Mouse (Mus musculus): ENCODE results near the gene Ina.

The Ina gene

GRCm38 (mm10) chr19:47013340-47014158, 949 bp upstream of the Ina start:
- in situ Hi-C loops (cut with MboI, MseI): no loop called here

DNA sequence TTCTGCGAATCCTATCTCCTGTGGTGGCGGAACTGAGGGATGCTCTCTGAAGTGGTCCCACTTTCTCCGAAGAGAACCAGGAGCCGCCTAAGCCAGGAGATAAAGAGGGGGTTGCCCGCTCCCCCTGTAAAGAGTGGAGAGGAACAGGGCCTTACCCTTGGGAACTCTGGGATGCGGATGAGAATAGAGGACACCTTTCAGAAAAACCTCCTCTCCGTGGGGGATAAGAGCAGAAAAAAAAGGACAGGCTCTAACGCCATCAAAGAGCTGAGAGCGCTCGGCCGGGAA, 395 bp upstream of the Ina start:
- in situ Hi-C loops (cut with MboI, MseI): no loop called here

DNA sequence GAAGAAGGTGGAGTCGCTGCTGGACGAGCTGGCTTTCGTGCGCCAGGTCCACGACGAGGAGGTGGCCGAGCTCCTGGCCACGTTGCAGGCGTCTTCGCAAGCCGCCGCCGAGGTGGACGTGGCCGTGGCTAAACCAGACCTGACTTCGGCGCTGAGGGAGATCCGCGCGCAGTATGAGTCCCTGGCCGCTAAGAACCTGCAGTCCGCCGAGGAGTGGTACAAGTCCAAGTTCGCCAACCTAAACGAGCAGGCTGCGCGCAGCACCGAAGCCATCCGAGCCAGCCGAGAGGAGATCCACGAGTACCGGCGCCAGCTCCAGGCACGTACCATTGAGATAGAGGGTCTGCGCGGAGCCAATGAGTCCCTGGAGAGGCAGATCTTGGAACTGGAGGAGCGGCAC, 898 bp downstream of the Ina start:
- in situ Hi-C loops (cut with MboI, MseI): no loop called here

- in situ Hi-C loops (cut with MboI, MseI): no loop called here
Observed at GRCm38 (mm10) chr19:47015965-47016364, 1.5 kb downstream of the Ina start.

- in situ Hi-C loops (cut with MboI, MseI): no loop called here
Observed at GRCm38 (mm10) chr19:47016487-47016886, 2.0 kb downstream of the Ina start.

GRCm38 (mm10) chr19:47017831-47018230, 3.3 kb downstream of the Ina start:
- in situ Hi-C loops (cut with MboI, MseI): no loop called here

DNA sequence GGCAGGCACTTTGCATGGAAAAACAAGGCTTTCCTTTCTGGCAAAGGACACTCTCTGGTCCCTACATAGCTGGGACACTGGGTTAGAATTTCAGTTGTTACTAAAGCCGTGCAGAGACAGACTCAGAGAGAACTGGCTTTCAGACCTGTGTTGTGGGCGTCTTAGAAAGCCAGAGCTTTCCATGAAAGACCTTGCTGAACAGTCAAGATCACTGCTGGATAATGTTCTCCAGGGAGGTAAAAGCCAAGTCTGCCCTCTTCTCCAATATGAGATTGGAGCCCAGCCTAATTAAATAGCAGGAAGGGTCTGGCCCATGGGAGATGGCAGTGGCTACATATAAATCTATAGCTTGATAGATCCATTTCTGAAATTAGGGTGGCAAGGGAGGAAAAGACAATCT, 3.8 kb downstream of the Ina start:
- in situ Hi-C loops (cut with MboI, MseI): no loop called here

- in situ Hi-C loops (cut with MboI, MseI): no loop called here
Observed at GRCm38 (mm10) chr19:47019326-47019725, 4.8 kb downstream of the Ina start.

DNA sequence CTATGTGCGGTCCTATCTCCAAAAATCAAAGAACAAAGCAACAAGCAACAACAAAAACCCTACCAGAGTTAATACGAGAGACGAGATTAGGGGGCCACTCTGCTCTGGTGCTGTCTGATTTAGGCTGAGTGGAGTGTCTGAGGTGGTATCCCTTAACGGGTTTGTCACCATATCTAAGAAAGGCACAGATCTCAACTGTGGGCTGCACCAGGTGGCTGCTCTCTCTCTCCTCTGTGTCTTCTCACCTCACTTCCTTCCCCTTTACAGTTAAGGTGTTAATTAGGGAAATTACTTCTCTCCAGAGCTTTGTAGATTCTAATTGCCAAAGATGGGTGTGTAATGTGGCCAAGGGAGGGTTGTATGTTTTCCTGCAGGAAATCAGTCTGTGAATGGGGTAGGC, 8.2 kb downstream of the Ina start:
- in situ Hi-C loops (cut with MboI, MseI): no loop called here

- in situ Hi-C loops (cut with MboI, MseI): no loop called here
Observed at GRCm38 (mm10) chr19:47023546-47023945, 9.0 kb downstream of the Ina start.

GRCm38 (mm10) chr19:47024954-47025353, 10.5 kb downstream of the Ina start:
- in situ Hi-C loops (cut with MboI, MseI): no loop called here

GRCm38 (mm10) chr19:47026513-47026912, 12.0 kb downstream of the Ina start:
- in situ Hi-C loops (cut with MboI, MseI): no loop called here

- in situ Hi-C loops (cut with MboI, MseI): no loop called here
Observed at GRCm38 (mm10) chr19:47029796-47030195, 15.3 kb downstream of the Ina start.

DNA sequence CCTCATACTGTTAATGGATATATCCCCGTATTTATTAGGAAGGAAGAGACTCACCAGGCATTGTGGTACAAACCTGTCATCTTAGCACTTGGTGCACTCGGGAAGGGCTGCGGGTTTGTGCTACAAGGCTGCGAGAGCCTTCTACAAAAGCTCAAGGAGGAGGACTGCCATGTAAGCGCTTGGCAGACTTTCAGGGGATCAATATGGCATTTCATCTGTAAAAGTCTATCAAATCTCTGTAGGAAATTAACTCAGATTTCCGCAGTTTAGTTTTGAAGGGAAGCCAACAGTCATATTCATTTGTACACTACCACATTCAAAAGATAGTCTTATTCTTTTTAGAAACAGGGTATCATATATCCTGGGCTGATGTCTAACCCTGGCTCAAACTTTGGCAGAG, 17.3 kb downstream of the Ina start:
- in situ Hi-C loops (cut with MboI, MseI): no loop called here

GRCm38 (mm10) chr19:47034916-47035315, 20.4 kb downstream of the Ina start:
- in situ Hi-C loops (cut with MboI, MseI): no loop called here

- in situ Hi-C loops (cut with MboI, MseI): no loop called here
Observed at GRCm38 (mm10) chr19:47036596-47036995, 22.1 kb downstream of the Ina start.

DNA sequence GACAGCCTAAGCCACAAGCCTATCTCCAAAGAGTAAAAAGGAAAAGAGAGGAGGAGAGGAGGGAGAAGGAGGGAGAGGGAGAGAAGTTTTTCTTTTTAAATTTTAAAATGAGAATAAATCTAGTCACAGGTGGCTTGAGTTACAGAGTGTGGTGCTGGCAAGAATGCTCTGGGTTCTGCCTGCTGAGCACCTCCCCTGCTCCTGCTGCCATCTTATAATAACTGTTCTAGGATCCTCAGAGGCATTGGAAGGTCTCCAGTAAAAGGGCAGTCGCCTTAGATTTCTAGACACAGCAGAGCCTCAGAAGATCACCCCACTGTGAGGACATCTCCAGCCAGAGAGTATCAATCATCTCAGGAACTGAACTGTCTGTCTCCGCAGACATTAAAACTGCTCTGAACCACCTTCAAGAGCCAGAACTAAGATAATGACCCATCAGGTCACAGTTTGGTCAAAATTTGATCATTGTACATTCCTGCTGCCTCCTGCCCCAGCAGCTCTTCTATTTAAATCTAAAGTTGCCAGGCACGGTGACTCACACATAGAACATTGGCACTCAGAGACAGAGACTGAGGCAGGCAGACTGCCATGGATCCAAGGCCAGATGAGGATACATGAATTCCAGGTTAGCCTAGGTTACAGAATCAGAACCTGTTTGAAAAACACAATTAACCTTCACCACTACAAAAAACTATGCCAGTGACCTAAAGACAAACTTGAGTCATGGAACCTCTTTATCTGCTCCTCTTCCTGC, 26.4 kb downstream of the Ina start:
- in situ Hi-C loops (cut with MboI, MseI): no loop called here

DNA sequence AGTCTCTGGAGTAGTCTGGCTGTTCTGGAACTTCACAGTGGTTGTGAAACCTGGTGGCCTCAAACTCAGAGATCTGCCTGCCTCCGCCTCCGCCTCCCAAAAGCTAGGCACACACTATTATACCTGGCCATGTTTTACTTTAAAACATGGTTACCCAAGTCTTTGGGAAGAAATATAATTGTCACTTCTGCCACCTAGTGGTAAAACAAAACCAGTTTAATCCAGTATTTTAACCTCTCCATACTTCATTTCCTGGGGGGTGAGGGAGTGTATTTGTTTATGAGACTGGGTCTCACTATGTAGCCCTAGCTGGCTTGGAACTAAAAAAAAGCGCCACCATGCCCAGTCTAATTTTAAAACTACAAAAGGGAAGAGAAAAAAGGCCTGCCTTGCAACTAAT, 29.1 kb downstream of the Ina start:
- in situ Hi-C loops (cut with MboI, MseI): no loop called here

DNA sequence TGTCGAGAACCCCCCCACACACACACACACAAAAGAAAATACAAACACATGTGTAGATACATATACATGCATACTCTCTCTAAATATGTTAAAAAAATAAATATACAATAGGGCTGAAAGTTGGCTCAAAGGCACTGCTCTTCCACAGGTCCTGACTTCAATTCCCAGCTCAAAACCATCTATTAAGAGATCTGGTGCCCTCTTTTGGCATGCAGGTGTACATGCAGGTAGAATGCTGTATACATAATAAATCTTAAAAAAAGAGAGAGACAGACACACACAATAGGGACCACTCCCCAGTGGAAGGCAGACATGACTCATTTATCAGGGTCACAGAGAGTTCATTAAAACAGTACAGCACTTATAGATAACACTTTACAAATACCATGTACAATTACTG, 31.8 kb downstream of the Ina start:
- in situ Hi-C loops (cut with MboI, MseI): no loop called here

DNA sequence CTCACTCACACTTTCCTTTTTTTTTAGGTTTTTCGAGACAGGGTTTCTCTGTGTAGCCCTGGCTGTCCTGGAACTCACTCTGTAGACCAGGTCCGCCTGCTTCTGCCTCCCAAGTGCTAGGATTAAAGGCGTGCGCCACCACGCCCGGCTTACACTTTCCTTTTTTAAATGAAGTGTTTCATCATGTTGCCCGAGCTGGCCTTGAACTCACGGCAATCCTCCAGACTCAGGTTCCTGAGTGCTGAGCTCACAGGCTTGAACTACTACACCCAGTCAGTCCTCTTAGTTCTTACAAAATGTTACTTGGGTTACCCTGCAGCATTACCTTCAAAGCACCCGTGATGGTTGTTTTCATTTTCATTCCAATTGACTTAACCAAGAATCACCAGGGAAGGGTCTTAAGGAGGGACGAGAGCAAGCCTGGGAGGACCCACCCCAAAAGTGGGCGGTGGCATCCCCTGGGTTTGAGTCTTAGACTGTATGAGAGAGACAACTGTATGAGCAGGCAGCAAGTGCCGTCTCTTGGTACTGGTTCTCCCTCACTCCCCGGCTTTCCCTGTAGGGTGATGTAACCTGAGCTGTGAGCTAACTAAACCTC, 32.8 kb downstream of the Ina start:
- in situ Hi-C loops (cut with MboI, MseI): no loop called here

DNA sequence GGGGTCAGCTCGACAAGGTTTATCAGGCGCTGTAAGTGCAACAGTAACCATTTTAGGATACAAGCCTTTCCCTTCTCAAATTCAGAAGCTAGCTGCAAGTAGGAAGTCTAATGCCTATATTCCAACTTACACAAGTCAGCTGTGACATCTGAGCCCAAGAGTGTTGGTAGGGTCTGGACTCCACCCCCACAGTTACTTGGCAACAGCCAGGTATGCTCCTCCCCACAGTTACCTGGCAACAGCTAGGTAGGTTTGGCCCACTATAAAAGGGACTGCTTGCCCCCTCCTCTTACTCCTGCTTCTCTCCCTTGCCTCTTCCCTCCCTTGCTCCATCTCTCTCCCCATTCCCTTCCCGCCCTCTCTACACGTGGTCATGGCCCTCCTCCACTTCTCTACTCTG, 34.6 kb downstream of the Ina start:
- in situ Hi-C loops (cut with MboI, MseI): no loop called here

GRCm38 (mm10) chr19:47049840-47050239, 35.3 kb downstream of the Ina start:
- in situ Hi-C loops (cut with MboI, MseI): no loop called here

All from regulatory T cell (primary cell).